Mouse (Mus musculus): ENCODE measurements around the gene Pkd1l2. TPM values are rescaled to one million over a fixed set of nuclear protein-coding genes. Genes with fewer than 3 reads are reported as not detected.
A peak's percentile ranks its signal among the peaks of the same experiment; 100 is the strongest.

The Pkd1l2 gene
- total RNA-seq (2021) = under 1 TPM in 1 of 2 experiments, not detected in 1; 0.07 TPM

GRCm38 (mm10) chr8:117082399-117082872, at the start of gene Pkd1l2:
TSS of gene Pkd1l2 (minus strand) at chr8:117082449.
- intact Hi-C loops (cut with DNase I) = no loop called here

GRCm38 (mm10) chr8:117127063-117127462, 44.8 kb upstream of the Pkd1l2 start:
- intact Hi-C loops (cut with DNase I) = no loop called here
- no peak for DNase-seq (ENCODE audit: low spot score in 2 of 2)

More at GRCm38 (mm10) chr8:117082399-117082872, at the start of gene Pkd1l2:
- no peak for DNase-seq (ENCODE audit: low spot score in 2 of 2)

- DNase-seq (ENCODE audit: low spot score in 2 of 2) = no peak
- intact Hi-C loops (cut with DNase I) = no loop called here
These were observed 44.2 kb upstream of the Pkd1l2 start for GRCm38 (mm10) chr8:117126411-117126810.

- no peak for DNase-seq (ENCODE audit: low spot score in 2 of 2)
- intact Hi-C loops (cut with DNase I) = no loop called here
These were observed 43.6 kb upstream of the Pkd1l2 start for GRCm38 (mm10) chr8:117125854-117126253.

GRCm38 (mm10) chr8:117123850-117124633, 41.8 kb upstream of the Pkd1l2 start:
- no peak for DNase-seq (ENCODE audit: low spot score in 2 of 2)
- intact Hi-C loops (cut with DNase I) = no loop called here

- DNase-seq (ENCODE audit: low spot score in 2 of 2) = no peak
- intact Hi-C loops (cut with DNase I) = no loop called here
These were observed 39.0 kb upstream of the Pkd1l2 start for GRCm38 (mm10) chr8:117121277-117121676.

- DNase-seq (ENCODE audit: low spot score in 2 of 2) = peak; percentile 18 to 53
- intact Hi-C loops (cut with DNase I) = no loop called here
These were observed 36.2 kb upstream of the Pkd1l2 start for GRCm38 (mm10) chr8:117118409-117118808.

- intact Hi-C loops (cut with DNase I) = no loop called here
- no peak for DNase-seq (ENCODE audit: low spot score in 2 of 2)
These were observed 34.3 kb upstream of the Pkd1l2 start for GRCm38 (mm10) chr8:117116534-117116933.

GRCm38 (mm10) chr8:117115676-117116446, 33.6 kb upstream of the Pkd1l2 start:
- intact Hi-C loops (cut with DNase I) = no loop called here
- no peak for DNase-seq (ENCODE audit: low spot score in 2 of 2)

GRCm38 (mm10) chr8:117115094-117115493, 32.8 kb upstream of the Pkd1l2 start:
- no peak for DNase-seq (ENCODE audit: low spot score in 2 of 2)
- intact Hi-C loops (cut with DNase I) = no loop called here

GRCm38 (mm10) chr8:117112261-117112660, 30.0 kb upstream of the Pkd1l2 start:
- DNase-seq (ENCODE audit: low spot score in 2 of 2) = no peak
- intact Hi-C loops (cut with DNase I) = no loop called here

GRCm38 (mm10) chr8:117111641-117112040, 29.4 kb upstream of the Pkd1l2 start:
- intact Hi-C loops (cut with DNase I) = no loop called here
- DNase-seq (ENCODE audit: low spot score in 2 of 2) = no peak

- DNase-seq (ENCODE audit: low spot score in 2 of 2) = peak; percentile 17 to 38
- intact Hi-C loops (cut with DNase I) = no loop called here
These were observed 27.6 kb upstream of the Pkd1l2 start for GRCm38 (mm10) chr8:117109801-117110390.

GRCm38 (mm10) chr8:117109018-117109711, 26.9 kb upstream of the Pkd1l2 start:
- DNase-seq (ENCODE audit: low spot score in 2 of 2) = no peak
- intact Hi-C loops (cut with DNase I) = no loop called here

GRCm38 (mm10) chr8:117107533-117107932, 25.3 kb upstream of the Pkd1l2 start:
- DNase-seq (ENCODE audit: low spot score in 2 of 2) = peak; percentile 69 to 70
- intact Hi-C loops (cut with DNase I) = loop anchor here (2.0 kb wide), 1 partner anchor 367 kb away; no protein-coding TSS in a partner anchor

- intact Hi-C loops (cut with DNase I) = no loop called here
- DNase-seq (ENCODE audit: low spot score in 2 of 2) = peak in 1 of 2 experiments; percentile 35
These were observed 15.4 kb upstream of the Pkd1l2 start for GRCm38 (mm10) chr8:117097564-117098191.

- no peak for DNase-seq (ENCODE audit: low spot score in 2 of 2)
- intact Hi-C loops (cut with DNase I) = no loop called here
These were observed 14.9 kb upstream of the Pkd1l2 start for GRCm38 (mm10) chr8:117097051-117097563.

GRCm38 (mm10) chr8:117095647-117096046, 13.4 kb upstream of the Pkd1l2 start, which contains the start of gene Bco1:
TSS of gene Bco1 (plus strand) at chr8:117095854.
- intact Hi-C loops (cut with DNase I) = no loop called here
- DNase-seq (ENCODE audit: low spot score in 2 of 2) = no peak

- DNase-seq (ENCODE audit: low spot score in 2 of 2) = peak; percentile 26 to 75
- intact Hi-C loops (cut with DNase I) = no loop called here
These were observed 11.8 kb upstream of the Pkd1l2 start for GRCm38 (mm10) chr8:117094053-117094452.

Measured in left cerebral cortex, postnatal 25 days (tissue).